Mouse (Mus musculus): ENCODE measurements around the gene Dis3. TPM values are rescaled to one million over a fixed set of nuclear protein-coding genes. Genes with fewer than 3 reads are reported as not detected.

Gene Dis3
- polyA plus RNA-seq, 1 experiment from 2014 or later = 9.1 TPM

DNA sequence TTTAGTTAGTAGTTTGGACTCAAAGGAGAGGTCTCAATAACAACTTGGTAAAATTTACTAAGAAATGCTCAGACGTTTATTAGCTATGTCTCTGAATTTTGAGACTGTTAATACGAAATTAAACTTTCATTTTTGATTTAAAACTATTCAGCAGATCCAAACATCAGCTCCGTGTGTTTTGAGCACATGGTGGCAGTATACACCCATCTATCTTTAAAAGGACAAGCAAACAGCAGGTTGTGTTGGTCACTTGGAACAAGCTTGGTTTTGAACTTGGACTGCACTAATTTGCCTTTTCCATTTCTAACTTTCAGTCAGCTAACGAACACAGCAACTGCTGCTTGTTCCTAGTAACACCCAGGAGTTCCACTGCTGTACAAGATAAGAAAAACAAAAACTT lies 18.0 kb upstream of the Dis3 start:
- Histone ChIP-seq H3K36me3 (ENCODE audit: control insufficient read depth, insufficient read depth) (peaks cover 18% of the 10 kb centered on the region), H3K27ac (ENCODE audit: low read depth, low read length) (no peak overlapping the region), H3K27me3 (replicated peaks; ENCODE audit: control insufficient read depth, insufficient read depth, low read length) (no peaks in the 10 kb centered on the region), H3K4me3 (ENCODE audit: low read depth, low read length) (no peak overlapping the region), H3K9me3 (ENCODE audit: control insufficient read depth) (no peaks in the 10 kb centered on the region), H3K9ac (ENCODE audit: low read depth, low read length) (no peak overlapping the region), H3K4me2 (replicated peaks; ENCODE audit: low read depth) (no peak overlapping the region), H3K4me1 (replicated peaks; ENCODE audit: control insufficient read depth, insufficient read depth, low read length) (no peaks in the 10 kb centered on the region)
- 74% methylated on average over 4 of the region's 4 CpGs for WGBS
- peak; percentile 51 for TF ChIP-seq CTCF (IDR thresholded peaks at IDR 0.05; ENCODE audit: low read depth)
- ATAC-seq = no peak

DNA sequence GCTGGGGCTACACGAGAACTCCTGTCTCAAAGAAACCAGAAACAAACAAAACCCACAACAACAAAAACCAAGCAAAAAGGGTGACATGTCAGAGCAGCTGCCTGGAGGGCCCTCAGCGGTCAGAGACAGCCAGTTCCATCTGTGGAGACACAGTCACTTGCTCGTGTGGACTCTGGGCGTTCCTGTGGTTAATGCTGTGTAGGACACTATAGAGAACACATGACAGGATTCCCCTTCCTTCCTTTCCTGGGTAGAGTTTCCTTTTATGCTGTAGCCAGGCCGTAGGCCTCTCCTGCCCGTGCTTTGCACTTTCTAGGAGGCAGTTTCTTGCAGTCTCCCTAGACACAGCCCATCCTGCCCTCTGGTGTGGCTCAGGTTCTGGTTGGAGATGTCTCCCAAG lies 9.2 kb upstream of the Dis3 start:
- H3K4me1 ChIP-seq (replicated peaks; ENCODE audit: control insufficient read depth, insufficient read depth, low read length) = no peaks in the 10 kb centered on the region
- H3K9ac ChIP-seq (ENCODE audit: low read depth, low read length) = no peak overlapping the region
- no peak overlapping the region for H3K27ac ChIP-seq (ENCODE audit: low read depth, low read length)
- H3K27me3 ChIP-seq (replicated peaks; ENCODE audit: control insufficient read depth, insufficient read depth, low read length) = no peaks in the 10 kb centered on the region
- WGBS = 92% methylated on average over 6 of the region's 6 CpGs
- H3K4me3 ChIP-seq (ENCODE audit: low read depth, low read length) = no peak overlapping the region
- ATAC-seq = no peak
- H3K36me3 ChIP-seq (ENCODE audit: control insufficient read depth, insufficient read depth) = peaks cover 48% of the 10 kb centered on the region
- no peak for TF ChIP-seq CTCF (IDR thresholded peaks at IDR 0.05; ENCODE audit: low read depth)
- no peak overlapping the region for H3K4me2 ChIP-seq (replicated peaks; ENCODE audit: low read depth)
- H3K9me3 ChIP-seq (ENCODE audit: control insufficient read depth) = no peaks in the 10 kb centered on the region

DNA sequence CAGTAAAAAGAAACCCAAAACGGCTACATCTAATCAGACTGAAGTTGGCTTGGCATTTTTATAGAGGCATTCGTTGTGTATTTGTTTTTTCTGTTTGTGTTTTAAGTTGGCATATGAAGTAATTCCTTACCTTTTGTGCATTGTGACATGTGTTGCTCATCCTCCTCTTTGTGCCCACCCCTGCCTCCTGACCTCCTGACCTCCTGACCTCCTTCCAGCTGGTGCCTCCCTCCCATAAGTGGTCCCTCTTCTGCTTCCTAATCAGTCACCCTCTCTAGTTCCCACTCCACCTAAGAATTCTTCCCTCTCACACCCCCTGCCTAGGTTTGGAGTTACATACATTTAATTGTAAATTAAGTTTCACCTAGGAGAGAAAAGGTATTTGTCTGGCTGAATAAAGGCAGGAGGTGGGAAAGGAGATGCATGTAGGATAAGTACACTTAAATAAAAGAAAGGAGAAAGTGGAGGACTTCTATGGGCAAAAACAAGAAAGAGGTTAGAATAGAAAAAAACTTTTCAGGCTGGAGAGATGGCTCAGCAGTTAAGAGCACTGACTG lies 8.1 kb upstream of the Dis3 start:
- H3K4me2 ChIP-seq (replicated peaks; ENCODE audit: low read depth) = no peak overlapping the region
- no peak overlapping the region for H3K4me3 ChIP-seq (ENCODE audit: low read depth, low read length)
- WGBS = 89% methylated on average over 2 of the region's 2 CpGs
- no peaks in the 10 kb centered on the region for H3K4me1 ChIP-seq (replicated peaks; ENCODE audit: control insufficient read depth, insufficient read depth, low read length)
- no peaks in the 10 kb centered on the region for H3K27me3 ChIP-seq (replicated peaks; ENCODE audit: control insufficient read depth, insufficient read depth, low read length)
- no peaks in the 10 kb centered on the region for H3K9me3 ChIP-seq (ENCODE audit: control insufficient read depth)
- H3K36me3 ChIP-seq (ENCODE audit: control insufficient read depth, insufficient read depth) = peaks cover 54% of the 10 kb centered on the region
- TF ChIP-seq CTCF (IDR thresholded peaks at IDR 0.05; ENCODE audit: low read depth) = no peak
- no peak overlapping the region for H3K9ac ChIP-seq (ENCODE audit: low read depth, low read length)
- no peak overlapping the region for H3K27ac ChIP-seq (ENCODE audit: low read depth, low read length)
- no peak for ATAC-seq

DNA sequence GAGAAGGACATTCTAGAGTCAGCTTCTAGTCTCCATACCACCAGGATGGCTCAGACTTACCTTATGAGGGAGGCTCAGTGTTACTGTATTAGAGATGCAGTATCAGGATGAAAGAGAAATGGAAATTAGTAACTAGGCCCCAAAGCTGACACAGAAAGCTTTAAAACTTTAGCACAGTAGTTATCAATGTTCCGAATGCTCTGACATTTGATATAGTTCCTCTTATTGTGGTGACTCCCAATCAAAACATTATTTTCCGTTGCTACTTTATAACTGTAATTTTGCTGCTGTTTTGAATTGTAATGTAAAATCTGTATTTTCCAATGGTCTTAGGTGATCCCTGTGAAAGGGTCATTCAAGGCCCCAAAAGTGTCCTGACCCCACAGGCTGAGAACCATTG lies 7.1 kb upstream of the Dis3 start:
- H3K36me3 ChIP-seq (ENCODE audit: control insufficient read depth, insufficient read depth) = peaks cover 52% of the 10 kb centered on the region
- WGBS = 92% methylated on average over 2 of the region's 2 CpGs
- no peaks in the 10 kb centered on the region for H3K9me3 ChIP-seq (ENCODE audit: control insufficient read depth)
- H3K9ac ChIP-seq (ENCODE audit: low read depth, low read length) = no peak overlapping the region
- no peaks in the 10 kb centered on the region for H3K4me1 ChIP-seq (replicated peaks; ENCODE audit: control insufficient read depth, insufficient read depth, low read length)
- no peaks in the 10 kb centered on the region for H3K27me3 ChIP-seq (replicated peaks; ENCODE audit: control insufficient read depth, insufficient read depth, low read length)
- TF ChIP-seq CTCF (IDR thresholded peaks at IDR 0.05; ENCODE audit: low read depth) = no peak
- no peak for ATAC-seq
- H3K4me2 ChIP-seq (replicated peaks; ENCODE audit: low read depth) = no peak overlapping the region
- H3K4me3 ChIP-seq (ENCODE audit: low read depth, low read length) = no peak overlapping the region
- no peak overlapping the region for H3K27ac ChIP-seq (ENCODE audit: low read depth, low read length)

DNA sequence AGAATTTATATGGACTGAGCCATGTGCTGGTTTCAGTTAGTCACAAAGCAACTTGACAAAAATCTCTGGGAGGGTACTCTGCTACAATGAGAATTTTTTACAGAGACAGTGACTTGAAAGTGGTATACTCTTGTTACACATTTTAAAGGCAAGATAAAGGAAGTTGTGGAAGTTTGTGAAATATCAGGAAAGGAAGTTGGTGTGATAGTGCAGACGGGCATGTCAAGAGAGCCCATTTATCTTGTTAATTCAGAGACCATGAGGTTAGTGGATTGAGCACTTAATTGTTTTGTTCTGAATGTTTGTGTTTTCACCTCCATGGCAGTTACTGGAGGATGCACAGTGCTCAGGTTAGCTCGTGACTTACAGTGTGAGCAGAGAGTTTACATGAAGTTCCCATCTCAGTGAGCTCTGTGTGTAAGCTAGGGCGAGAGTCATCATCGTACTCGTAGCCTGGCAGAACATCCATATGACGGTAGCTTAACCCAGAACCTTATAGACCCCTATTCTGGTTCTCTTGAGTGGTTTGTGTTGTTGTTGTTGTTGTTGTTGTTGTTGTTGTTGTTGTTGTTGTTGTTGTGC lies 5.1 kb upstream of the Dis3 start:
- WGBS = 92% methylated on average over 6 of the region's 6 CpGs
- Histone ChIP-seq H3K9ac (ENCODE audit: low read depth, low read length) (no peak overlapping the region), H3K36me3 (ENCODE audit: control insufficient read depth, insufficient read depth) (peaks cover 49% of the 10 kb centered on the region), H3K27ac (ENCODE audit: low read depth, low read length) (no peak overlapping the region), H3K27me3 (replicated peaks; ENCODE audit: control insufficient read depth, insufficient read depth, low read length) (no peaks in the 10 kb centered on the region), H3K4me1 (replicated peaks; ENCODE audit: control insufficient read depth, insufficient read depth, low read length) (no peaks in the 10 kb centered on the region), H3K4me2 (replicated peaks; ENCODE audit: low read depth) (no peak overlapping the region), H3K4me3 (ENCODE audit: low read depth, low read length) (no peak overlapping the region), H3K9me3 (ENCODE audit: control insufficient read depth) (no peaks in the 10 kb centered on the region)
- ATAC-seq = no peak
- no peak for TF ChIP-seq CTCF (IDR thresholded peaks at IDR 0.05; ENCODE audit: low read depth)

DNA sequence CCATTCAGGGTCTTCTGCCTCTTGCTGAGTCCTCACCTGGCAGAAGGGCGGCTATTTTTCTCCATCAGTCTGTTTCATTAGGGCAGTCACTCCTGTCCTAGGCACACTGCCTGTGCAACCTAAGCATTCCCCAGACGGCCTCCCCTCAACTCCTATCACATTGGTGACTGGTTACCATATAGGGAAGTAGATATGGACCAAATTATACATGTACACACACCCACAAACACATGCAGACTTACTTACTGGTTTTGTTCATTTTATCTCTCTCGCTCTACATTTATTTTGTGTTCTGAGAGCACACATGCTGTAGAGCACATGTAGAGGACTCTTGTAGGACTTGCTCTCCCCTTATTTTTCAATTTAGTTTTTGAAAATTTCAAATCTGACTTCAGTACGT lies 3.5 kb upstream of the Dis3 start:
- no peak for ATAC-seq
- TF ChIP-seq CTCF (IDR thresholded peaks at IDR 0.05; ENCODE audit: low read depth) = no peak
- 0 out of 2 replicates have a peak, but pooled peaks cover 2% of the 10 kb centered on the region for H3K4me1 ChIP-seq (replicated peaks; ENCODE audit: control insufficient read depth, insufficient read depth, low read length)
- H3K27ac ChIP-seq (ENCODE audit: low read depth, low read length) = no peak overlapping the region
- WGBS = 95% methylated on average over 4 of the region's 4 CpGs
- peaks cover 37% of the 10 kb centered on the region for H3K36me3 ChIP-seq (ENCODE audit: control insufficient read depth, insufficient read depth)
- no peaks in the 10 kb centered on the region for H3K27me3 ChIP-seq (replicated peaks; ENCODE audit: control insufficient read depth, insufficient read depth, low read length)
- H3K4me2 ChIP-seq (replicated peaks; ENCODE audit: low read depth) = no peak overlapping the region
- H3K9ac ChIP-seq (ENCODE audit: low read depth, low read length) = no peak overlapping the region
- no peaks in the 10 kb centered on the region for H3K9me3 ChIP-seq (ENCODE audit: control insufficient read depth)
- H3K4me3 ChIP-seq (ENCODE audit: low read depth, low read length) = no peak overlapping the region

Data from intestine, postnatal 0 days (tissue).